Comparison of ENCODE assay signal across 20 mouse cellular contexts in genomic region chr10:23198251-23198650, GRCm38 (mm10).
DNase-seq lines count a peak whose midpoint lies in the region; TF ChIP-seq lines count a peak whose summit lies in the region.
"Had no signal": no experiment of that assay in that cellular context is flagged by ENCODE, and none has a peak within 500 bp of the region (broad histone marks: within the 10 kb centered on the region; RNA-seq: fewer than 3 reads in every experiment).

No protein-coding gene starts in this region.

- intact Hi-C loops in gastrocnemius, adult 2 months (cut with DNase I): no loop called here

- no peak overlapping the region for H3K4me3 ChIP-seq in ES-E14 (ENCODE audit: insufficient read depth in 1 of 2, low read depth in 1 of 2, low read length in 2 of 2, poor library complexity in 1 of 2, severe bottlenecking in 1 of 2)
- H3K4me3 ChIP-seq in gastrocnemius, adult 2 months: no peak overlapping the region
- H3K4me3 ChIP-seq: embryonic facial prominence, embryonic 13.5 days; embryonic facial prominence, embryonic 15.5 days; erythroblast, embryonic 14.5 days; forebrain, embryonic 10.5 days; forebrain, embryonic 12.5 days had no signal

- in situ Hi-C loops in ES-E14 (cut with MboI; ENCODE audit: low sequenced_read_pairs in 2 of 2, unreplicated experiment in 2 of 2): no loop called here

- H3K4me1 ChIP-seq in ES-E14 (ENCODE audit: control insufficient read depth in 2 of 2, insufficient read depth in 2 of 2, low read length in 2 of 2, poor library complexity in 1 of 2): 0 out of 4 replicates have a peak, but pooled peaks cover 0 to 2% of the 10 kb centered on the region in 2 experiments

- no peak for TF ChIP-seq CTCF in gastrocnemius, adult 2 months (IDR thresholded peaks at IDR 0.05)

- H3K27ac ChIP-seq in ES-E14 (ENCODE audit: insufficient read depth, low read depth, low read length, poor library complexity, severe bottlenecking): no peak overlapping the region
- H3K27ac ChIP-seq in gastrocnemius, adult 2 months: no peak overlapping the region
- H3K27ac ChIP-seq: embryonic facial prominence, embryonic 13.5 days; embryonic facial prominence, embryonic 15.5 days; forebrain, embryonic 10.5 days; forebrain, embryonic 12.5 days had no signal

- DNase-seq in ES-CJ7 (ENCODE audit: low read depth, low spot score) (peak; percentile 5), ES-E14 (ENCODE audit: low read depth, low spot score) (peak; percentile 8), ZHBTc4 (ENCODE audit: low read depth, low spot score) (peak; percentile 62)
- no peak for DNase-seq in gastrocnemius, adult 2 months
- DNase-seq in ovary, postnatal 14 days (ENCODE audit: low spot score): no peak
- DNase-seq: adrenal gland, adult 2 months; adrenal gland, postnatal 10 days; adrenal gland, postnatal 25 days; cerebellum, adult 11 months; cerebellum, adult 18-20 months; cerebellum, adult 8-10 months; cerebellum, adult 9-11 months; cerebellum, postnatal 14 days; cerebellum, postnatal 36 days; embryo, embryonic 11 days had no signal

- no peaks in the 10 kb centered on the region for H3K9me3 ChIP-seq in ES-E14 (ENCODE audit: control insufficient read depth, insufficient read depth, low read depth, low read length)
- H3K9me3 ChIP-seq: embryonic facial prominence, embryonic 13.5 days; embryonic facial prominence, embryonic 15.5 days; forebrain, embryonic 10.5 days; forebrain, embryonic 12.5 days had no signal

- no peaks in the 10 kb centered on the region for H3K36me3 ChIP-seq in ES-E14 (ENCODE audit: control insufficient read depth, insufficient read depth, low read length, poor library complexity, severe bottlenecking)
- H3K36me3 ChIP-seq: embryonic facial prominence, embryonic 13.5 days; embryonic facial prominence, embryonic 15.5 days; forebrain, embryonic 10.5 days; forebrain, embryonic 12.5 days had no signal

- H3K9ac ChIP-seq in ES-E14 (ENCODE audit: insufficient read depth, low read depth, low read length, poor library complexity, severe bottlenecking): no peak overlapping the region
- H3K9ac ChIP-seq: embryonic facial prominence, embryonic 13.5 days; embryonic facial prominence, embryonic 15.5 days; forebrain, embryonic 12.5 days had no signal

TF ChIP-seq in ES-E14, 5 proteins besides CTCF, POLR2A, EP300 and RAD21:
- TF ChIP-seq HCFC1 (IDR thresholded peaks at IDR 0.05; ENCODE audit: borderline replicate concordance, insufficient read depth, low read length) (no peak), ZC3H11A (IDR thresholded peaks at IDR 0.05; ENCODE audit: borderline replicate concordance, low read depth, low read length) (no peak), ZNF384 (IDR thresholded peaks at IDR 0.05; ENCODE audit: low read depth, low read length) (no peak), MAFK (IDR thresholded peaks at IDR 0.05; ENCODE audit: insufficient read depth, low read depth, low read length) (no peak), CHD2 (IDR thresholded peaks at IDR 0.05; ENCODE audit: low read depth, low read length) (no peak)

Comparison
In these comparisons a context has a peak if more than half of its experiments do, and no peak if none do; other contexts are left out.
1. DNase-seq: peak in ES-CJ7 (single experiment), ES-E14 (single experiment) and ZHBTc4 (single experiment); none in gastrocnemius, adult 2 months (single experiment) and ovary, postnatal 14 days (single experiment).